Mouse (Mus musculus) B cell, adult 2 months (primary cell): ENCODE data around the gene Zbtb32.

Source experiments
- DNase-seq, 2 experiments: peaks; one replicate each; pipeline ENCODE4 v3.0.0; 2022

Gene Zbtb32

DNA sequence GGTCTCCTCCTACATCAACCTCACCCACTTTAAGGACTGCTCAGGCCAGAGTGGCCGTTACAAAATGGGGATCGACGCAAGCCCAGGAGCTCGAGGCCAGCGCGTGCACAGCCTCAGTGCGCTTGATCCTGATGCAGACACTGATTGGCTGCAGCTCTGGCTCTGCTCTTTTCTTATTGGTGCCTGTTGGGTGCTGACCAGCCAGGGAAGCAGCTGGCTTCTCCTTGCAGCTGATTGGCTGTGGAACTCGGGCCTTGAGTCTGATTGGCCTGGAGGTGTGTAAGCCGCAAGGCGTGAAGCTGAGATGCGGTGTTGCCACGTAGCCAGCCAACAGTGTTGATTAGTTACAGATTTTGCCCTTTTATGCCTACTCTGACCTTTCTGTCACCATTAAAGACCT lies at the start of gene Zbtb32:
Zbtb32 (minus strand) TSS at position 124 of the 400 bp plus-strand sequence.
- DNase-seq: no peak

DNA sequence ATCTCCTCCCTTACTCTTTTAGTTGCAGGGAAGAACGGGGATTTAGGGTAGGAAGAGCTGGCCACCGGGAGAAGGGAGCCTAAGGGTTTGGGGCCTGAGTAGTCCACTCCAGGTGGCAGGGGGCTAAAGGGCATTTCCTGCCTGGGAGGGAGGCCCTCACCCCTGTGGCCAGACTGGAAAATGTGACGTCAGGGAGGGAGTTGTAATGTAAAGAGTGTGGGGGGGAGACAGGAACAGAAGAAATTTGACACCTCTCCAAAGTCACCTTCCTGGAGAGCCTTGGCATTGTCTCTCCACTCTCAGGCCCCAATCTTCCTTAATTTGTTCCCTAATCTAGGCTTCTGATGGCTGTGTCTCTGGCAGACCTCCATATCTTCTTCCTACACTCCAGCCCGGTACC lies 40.4 kb upstream of the Zbtb32 start:
- DNase-seq: no peak

DNA sequence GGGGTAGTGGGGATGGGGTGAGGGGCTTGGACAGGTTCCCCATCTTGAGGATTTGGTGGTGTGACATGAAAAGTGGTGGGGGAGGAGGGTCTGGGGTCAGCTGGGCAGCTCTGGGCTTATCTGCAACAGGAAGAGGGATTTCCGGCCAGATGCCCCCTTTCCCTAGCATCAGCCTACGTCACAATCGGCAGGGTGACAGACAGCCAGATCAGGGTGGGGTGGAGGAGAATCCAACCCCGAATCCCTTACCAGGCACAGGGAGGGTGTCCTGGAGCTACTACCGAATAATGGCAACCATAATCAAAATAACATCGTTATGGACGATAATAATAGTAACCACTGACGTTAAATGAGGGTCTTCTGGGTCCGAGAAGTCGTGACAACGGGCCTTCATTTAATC lies 37.7 kb upstream of the Zbtb32 start:
- DNase-seq: no peak

DNA sequence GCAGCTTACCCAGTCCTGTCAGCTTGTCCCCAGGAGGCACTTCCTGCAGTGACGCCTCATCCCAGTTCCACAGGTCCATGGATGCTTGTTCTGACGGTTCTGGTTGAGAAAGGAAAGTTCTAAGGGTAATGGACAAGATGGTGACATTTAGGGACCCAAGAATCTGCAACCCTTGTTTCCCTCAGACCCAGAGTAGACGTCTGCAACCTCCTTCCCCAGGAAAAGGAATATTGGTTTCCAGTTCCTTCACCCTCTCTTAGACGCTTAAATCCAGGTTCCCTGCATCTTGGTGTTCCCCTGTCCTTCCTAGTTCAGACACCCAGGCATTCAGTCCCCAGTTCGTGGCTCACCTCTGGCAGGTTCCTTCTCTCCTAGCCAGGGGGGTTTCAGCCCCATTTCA lies 37.0 kb upstream of the Zbtb32 start, which contains the start of gene Etv2:
Etv2 (minus strand) TSS at position 101 of the 400 bp plus-strand sequence.
- no peak for DNase-seq

DNA sequence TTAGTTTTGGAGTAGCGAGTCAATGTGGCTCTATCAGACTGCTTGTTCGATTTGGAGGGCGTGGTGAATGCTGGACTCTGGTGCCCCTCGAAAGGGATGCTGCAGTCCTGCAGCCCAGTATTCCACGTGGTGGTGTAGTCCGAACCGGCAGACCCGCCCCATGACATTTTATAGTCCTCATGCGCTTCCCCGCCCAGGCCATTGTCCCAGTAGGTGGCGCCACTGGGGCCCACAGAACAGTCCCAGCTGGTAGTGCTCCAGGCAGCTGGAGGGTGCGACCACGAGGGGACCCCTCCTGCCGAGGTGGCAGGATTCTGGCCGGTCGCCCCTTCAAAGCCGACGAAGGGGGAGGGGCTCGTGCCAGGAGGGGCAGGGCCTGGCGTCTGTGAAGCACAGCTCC lies 35.9 kb upstream of the Zbtb32 start:
- peak; percentile 81 to 83 for DNase-seq

DNA sequence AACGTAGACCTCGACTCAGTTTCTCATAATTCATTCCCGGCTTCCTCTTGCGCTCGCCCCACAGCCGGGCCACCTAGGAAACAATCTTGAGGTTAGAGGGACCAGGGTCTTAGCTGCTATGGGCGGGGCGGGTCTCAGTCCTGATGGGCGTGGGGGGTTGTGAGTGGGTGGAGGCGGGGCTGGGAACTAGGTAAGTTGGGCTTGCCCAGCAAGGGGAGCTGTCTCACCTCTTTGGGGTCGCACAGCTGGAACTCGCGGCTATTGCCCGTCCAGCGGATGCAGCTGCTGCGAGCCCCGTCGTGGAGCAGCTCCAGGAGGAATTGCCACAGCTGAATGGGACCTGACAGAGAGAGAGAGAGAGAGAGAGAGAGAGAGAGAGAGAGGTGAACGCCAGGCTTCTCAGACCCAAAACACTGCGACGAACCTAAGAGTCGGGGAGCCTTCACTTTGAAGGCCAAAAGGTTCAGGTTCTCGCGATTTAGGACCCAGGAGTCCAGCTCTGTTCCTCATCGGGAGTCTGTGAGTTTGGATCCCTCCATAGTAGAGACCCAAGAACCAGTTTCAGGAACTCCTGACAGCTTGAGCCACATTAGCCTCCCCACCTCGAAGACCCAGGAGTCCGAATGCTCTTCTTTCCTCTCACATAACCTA lies 35.2 kb upstream of the Zbtb32 start:
- DNase-seq: no peak

DNA sequence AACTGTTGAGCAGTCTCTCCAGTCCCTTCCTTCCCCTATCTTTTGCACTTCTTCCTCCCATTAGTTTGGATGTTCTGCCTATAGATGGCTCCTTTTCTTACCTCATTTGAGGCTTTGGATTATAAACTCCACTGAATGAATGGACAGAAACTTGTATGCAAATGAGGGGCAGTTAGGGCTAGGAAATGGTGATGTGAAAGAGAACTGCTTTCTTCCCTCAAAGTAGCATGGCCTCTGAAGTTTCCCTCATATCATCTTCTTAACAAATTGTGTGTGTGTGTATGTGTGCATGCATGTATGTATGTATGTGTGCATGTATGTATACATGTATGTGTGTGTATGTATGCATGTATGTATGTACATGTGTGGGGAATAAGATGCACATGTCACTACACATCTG lies 30.3 kb upstream of the Zbtb32 start:
- DNase-seq: no peak

DNA sequence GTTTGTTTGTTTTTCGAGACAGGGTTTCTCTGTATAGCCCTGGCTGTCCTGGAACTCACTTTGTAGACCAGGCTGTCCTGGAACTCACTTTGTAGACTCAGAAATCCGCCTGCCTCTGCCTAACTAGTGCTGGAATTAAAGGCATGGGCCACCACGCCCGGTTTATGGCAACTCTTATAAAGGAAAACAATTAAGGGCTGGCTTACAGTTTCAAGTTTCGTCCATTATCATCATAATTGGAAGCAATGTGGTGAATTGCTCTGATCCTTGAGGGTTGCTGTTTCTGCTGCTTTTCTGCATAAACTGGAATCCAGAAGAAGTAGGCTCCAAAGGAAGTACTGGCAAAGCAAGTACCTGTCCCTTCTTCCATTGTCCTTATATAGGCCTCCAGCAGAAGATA lies 27.9 kb upstream of the Zbtb32 start:
- no peak for DNase-seq

DNA sequence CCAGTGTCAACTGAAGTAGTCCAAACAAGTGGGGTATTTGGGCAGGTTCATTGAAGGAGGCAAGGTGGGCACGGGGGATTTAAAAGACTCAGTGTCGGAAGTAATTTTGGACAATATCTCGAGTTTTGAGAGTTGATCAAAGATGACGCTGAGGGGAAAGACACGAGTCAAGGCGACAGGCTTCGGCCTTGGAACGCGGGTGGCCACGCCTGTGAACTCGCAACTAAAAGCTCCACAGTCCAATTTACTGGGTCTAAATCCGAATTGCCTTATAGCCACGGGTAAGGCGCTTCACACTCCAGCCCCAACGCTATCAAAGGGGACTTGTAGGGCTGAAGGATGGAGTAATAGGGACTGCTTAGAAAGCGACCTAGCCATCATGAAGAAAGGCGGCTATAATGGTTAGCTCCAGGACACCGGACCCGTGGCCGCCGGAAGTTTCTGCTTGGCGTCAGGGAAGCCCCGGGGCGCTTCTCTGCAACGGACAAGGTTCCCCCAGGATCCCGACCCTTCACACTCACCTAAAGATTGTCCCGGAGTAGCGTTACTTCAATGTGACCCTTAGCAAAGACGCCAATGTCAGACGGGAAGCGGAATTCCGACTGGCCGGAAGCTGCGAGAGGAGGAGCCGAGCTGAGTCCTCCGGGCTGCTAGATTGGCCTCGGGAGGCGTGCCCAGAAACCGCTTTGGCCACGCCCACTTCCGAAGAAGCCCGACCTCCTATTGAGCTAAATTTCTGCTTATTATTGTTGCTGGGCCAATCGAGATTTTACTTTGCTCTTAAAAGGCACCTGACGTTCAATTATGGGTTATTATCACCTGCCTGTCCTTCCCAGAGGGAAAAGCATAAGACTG lies 27.0 kb upstream of the Zbtb32 start, which contains the start of gene Cox6b1:
Cox6b1 (minus strand) TSS at position 622 of the 855 bp plus-strand sequence.
- peak; percentile 86 to 87 for DNase-seq

DNA sequence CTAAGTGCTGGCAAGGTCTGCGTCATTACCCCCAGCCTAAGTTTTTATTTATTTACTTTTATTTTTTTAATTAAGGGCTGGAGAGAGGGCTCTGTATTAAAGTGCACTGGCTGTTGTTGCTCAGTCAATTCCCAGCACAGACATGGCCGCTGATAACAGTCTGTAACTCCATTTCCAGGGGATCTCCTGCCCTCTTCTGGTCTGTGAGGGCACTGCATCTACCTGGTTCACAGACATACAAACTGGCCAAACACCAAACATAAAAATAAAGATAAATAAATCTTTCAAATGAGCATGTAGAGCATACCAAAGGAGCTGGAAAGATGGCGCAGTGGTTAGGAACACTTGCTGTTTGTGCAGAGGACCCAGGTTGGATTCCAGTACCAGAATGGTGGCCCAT lies 20.5 kb upstream of the Zbtb32 start:
- peak; percentile 65 to 68 for DNase-seq

DNA sequence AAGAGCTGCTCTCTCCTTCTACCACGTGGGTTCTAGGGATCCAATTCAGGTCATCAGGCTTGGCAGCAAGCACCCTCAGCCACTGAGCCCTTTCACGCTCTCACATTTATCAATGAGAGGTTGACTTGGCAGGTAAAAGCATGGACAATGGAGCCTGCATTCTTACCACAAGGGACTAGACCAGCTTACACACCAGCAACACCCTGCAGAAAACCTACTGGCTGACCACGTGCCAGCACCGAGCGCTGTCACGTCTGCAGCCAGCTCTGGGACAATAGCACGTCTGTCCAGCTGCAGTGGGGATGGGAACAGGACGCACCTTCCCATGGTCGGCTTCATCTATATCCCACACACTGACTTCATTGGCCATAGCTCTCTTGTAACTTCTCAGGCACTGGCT lies 19.9 kb upstream of the Zbtb32 start:
- DNase-seq: no peak

DNA sequence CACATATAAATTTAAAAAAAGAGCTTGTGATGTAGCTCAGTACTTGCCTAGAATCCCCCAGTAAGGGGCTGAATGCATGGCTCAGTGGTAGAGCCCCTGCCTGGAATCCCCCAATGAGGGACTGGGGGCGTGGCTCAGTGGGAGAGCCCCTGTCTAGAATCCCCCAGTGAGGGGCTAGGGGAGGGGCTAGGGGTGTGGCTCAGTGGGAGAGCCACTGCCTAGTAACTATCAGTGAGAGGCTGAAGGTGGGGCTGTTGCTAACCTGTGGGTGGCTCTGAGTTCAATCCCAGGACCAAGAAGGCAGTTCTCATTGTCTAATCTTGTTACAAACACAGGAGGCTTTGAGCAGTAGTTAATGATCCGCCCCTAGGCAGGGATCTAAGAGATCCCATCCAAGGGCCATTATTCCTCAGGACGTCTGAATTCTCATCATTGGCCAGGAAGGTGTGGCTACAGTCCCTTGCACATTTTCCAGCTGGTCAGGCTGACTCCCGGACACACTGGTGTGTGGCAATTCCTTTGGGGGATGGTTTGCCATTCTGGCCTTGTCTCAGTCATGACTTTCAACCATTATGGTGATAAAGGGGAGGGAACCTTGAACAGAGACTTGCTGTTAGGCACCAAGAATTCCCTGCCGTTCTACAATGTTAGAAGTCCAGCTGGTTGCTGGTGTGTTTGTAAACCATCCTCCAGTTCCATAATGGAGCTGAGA lies 16.5 kb upstream of the Zbtb32 start:
- no peak for DNase-seq

DNA sequence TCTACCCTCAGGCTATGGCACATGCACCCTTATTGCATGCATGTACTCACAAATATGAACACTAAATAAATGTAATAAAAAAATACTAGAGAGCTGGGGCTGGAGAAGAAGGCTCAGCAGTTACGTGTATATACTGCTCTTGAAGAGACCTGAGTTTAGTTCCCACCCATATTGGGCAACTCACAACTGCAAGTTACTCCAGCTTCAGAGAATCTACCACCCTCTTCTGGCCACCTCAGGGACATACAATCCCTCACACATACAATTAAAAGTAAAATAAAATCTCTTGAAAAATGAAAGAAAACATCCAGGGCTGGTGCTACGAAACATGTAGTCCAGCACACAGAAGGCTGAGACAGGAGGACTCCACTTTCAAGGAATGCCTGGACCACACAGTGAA lies 15.7 kb upstream of the Zbtb32 start:
- peak; percentile 25 to 28 for DNase-seq

DNA sequence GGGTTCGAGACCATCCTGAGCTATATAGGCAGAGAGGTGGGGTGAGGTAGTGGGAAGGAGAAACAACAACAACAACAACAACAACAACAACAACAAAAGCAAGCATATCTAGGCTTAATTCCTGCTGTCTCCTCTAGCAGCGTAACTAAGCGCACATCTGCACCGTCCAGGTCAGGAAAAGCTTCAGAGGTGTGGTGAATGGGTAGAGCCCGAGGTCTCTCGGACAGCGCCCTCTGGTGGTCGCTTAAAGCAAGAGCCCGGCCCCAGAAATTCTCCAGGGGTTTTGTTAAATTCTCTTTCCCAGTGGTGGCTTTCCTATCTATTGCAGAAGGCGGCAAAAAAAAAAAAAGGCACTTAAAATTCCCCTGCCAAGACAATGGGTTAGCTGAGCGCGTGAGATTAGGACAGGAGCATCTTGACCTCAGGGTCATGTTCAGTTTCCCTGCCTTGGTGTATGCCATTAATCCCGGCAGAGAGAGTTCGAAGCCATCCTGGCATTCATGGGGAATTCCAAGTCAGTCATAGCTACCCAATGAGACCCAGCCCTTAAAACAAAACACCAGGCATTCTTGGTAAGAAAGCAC lies 14.9 kb upstream of the Zbtb32 start:
- DNase-seq: peak; percentile 77 to 78

DNA sequence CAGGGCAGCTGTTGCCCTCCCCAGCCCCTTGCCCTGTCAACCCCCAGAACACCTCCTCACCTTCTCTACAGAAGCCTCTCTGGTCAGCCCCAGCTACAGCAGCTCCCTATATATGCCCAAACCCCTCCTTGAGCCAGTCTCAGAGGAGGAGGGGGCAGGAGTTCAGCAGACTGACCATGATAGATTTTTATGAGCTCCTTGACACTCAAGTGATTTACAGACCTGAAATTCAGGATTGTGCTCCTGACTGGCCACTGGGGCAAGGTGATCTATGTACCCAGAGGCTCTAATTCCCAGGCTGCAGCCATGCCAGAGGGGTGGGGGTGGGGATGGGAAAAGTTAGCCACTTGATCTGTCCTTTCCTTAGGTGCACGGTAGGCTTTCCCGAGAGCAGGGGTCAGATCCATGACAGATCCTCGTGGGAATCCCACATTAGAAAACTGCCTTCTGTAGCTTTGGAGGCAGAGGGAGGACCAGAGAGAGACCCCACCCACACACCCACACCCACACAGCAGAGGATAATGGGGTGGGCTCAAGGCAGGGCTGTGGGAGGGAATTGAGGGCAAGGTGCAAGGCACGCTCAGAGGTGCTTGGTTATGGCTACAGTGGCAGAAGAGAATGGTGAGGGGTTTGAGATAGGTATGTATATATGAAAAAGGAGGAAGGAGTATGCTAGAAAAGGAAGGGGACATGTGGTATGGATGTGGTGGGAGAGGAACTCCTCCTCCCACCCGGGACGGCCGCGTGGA lies 14.1 kb upstream of the Zbtb32 start, which contains the start of gene Upk1a:
Upk1a (minus strand) TSS at position 194 of the 749 bp plus-strand sequence.
- DNase-seq: no peak

DNA sequence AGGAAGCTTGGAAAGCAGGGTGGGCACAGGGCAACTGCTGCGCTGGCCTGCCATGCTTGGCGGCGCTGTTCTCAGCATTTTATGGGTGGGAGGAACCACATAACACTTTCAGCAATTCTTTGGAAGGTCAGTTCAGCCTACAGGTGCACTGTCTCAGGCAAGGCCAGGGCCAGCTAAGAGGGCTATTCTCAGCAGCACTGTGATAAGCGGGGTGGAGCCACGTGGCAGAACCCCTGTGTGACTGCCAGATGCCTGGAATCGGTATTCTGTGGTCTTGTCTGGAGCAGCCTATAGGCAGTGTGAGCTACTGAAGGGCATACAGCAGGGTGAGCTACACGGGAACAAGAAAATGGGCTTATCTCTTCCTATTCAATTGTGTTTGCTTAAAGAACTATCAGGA lies 11.3 kb upstream of the Zbtb32 start:
- no peak for DNase-seq

DNA sequence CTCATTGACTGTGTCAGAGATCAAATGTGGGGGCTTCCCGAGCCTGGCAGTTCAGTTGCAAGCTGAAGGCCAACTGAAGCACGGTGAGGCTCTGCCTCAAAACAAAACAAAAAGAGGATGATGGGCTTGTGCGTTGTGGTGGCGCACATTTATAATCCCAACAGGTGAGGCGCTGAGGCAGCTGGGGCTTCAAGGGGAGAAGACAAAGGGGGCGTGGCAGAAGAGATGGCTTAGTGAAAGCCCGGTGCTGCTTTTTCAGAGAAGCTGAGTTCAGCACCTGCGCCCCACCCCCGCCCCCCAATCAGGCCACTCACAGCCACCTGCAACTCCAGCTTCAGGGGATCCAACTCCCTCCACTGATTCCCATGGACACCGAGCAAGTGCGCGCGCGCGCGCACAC lies 9.8 kb upstream of the Zbtb32 start:
- DNase-seq: no peak

DNA sequence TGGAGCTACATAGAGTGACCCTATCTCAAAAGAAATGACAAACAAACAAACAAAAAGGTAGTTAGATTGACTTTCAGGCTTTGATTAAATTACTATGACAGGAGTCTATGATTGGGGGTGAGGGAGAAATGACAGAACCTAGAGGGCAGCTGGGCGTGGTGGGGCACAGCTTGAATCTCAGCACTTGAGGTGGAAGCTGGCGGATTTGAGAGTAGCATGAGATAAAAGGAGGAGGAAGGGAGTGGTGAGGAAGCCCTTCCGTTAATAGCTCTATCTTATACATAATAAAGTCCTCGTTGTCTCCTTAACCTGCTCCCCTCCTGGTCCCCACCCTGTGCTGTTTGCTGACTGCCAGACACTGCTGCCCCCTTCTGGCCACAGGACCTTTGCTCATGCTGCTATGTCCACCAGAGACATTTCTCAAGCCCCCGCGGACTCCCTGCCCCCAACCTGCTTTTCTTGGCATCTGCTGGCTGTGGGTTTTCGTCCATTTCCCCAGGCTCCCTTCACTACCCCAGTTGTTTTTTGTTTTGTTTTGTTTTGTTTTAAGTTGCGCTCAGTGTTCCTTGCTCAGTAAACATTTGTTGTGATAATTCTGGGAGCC lies 9.1 kb upstream of the Zbtb32 start:
- DNase-seq: peak; percentile 76 to 79

DNA sequence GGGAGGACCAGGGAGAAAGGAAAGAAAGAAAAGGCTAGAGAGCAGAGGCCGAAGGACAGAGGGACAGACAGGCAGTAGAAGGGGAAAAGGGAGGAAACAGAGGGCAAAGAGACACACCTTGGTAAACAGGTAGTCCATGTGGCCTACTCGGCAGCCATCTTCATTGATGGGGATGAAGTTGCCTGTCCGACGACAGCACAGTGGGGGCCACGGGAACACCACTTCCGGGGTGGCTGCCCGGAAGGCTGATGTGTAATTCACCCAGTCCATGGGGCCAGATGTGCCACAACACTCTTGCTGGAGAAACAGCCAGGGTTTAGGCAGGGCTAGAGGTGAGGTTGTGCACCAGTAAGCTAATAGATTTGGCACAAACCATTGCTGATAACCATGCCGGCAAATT lies 6.2 kb upstream of the Zbtb32 start:
- no peak for DNase-seq

DNA sequence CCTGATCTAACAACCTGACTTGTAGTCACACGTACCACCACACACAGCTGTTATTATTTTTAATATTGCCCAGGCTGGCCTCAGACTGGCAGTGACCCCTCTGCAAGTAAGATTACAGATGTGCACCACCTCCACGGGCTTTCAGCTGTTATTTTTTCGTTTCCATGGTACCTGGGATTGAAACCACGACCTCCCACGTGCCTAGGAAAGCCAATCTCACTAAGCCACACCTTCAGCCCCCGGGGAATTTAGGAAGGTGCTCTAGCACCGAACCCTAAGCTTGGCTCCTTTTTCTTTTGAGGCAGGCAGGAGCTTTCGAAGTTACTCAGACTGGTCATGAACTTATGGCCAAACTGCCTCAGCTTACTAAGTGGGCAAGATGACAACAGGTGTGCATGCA lies 5.7 kb upstream of the Zbtb32 start:
- no peak for DNase-seq

DNA sequence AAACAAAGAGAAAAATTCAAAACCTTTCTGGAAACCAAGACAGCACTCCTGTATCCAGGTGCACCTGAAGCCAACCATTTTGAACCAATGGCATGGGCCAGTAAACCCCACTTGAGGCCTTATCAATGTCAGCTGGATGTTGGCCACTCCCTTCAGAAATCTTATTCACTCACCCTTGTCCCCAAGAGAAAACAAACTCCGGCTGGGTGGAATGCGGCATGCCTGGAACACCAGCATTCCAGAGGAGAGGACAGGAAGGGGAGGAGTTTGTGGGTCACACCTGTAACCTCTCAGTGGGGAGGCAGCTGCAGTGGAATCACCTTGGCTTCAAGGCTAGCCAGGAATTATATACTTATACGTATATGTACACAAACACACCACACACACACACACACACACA lies 3.9 kb upstream of the Zbtb32 start:
- no peak for DNase-seq

DNA sequence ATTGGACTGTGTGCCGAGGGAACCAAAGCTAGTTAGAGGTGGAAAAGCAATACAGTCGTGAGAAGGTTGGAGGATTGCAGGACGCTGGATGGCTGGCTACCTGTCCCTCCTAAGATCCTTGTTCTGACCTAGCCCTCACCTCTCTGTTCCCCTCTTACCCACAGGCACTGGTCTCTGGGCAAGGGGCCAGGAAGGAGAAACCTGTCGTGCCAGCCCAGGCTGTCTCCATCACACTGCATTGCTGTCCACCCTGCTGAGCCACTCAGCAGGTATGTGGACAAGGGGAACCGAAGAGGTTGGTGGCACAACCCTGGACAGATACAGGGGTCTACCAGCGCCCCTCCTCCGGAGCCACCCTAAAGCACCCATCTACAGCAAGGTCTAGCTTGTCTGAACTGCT lies 1.9 kb upstream of the Zbtb32 start:
- no peak for DNase-seq
